Mouse (Mus musculus) macrophage (primary cell): ENCODE measurements around the gene Mcm8. TPM values are rescaled to one million over a fixed set of nuclear protein-coding genes. Genes with fewer than 3 reads are reported as not detected.
A peak's percentile ranks its signal among the peaks of the same experiment; 100 is the strongest.

Source experiments
- H3K27ac ChIP-seq: fragments of 350-480 bp; formaldehyde crosslinking; 2 replicates; pipeline ENCODE4 v1.9.0; 2021
- H3K36me3 ChIP-seq: fragments of 350-480 bp; formaldehyde crosslinking; 2 replicates; pipeline ENCODE4 v1.9.0; 2021; ENCODE audit errors: inconsistent target
- H3K4me3 ChIP-seq: fragments of 350-480 bp; formaldehyde crosslinking; 2 replicates; pipeline ENCODE4 v1.9.0; 2021; ENCODE audit errors: inconsistent target
- H3K79me2 ChIP-seq: fragments of 350-480 bp; formaldehyde crosslinking; 2 replicates; pipeline ENCODE4 v1.9.0; 2021; ENCODE audit errors: inconsistent target
- WGBS: methylation state at CpG from one replicate; pipeline ENCODE4 v1.1.7; 2026; ENCODE audit warnings: inconsistent platforms; ENCODE audit not compliant: missing documents; 5-methylcytosine and 5-hydroxymethylcytosine counted together
- polyA plus RNA-seq: library from polyadenylated mRNA; stranded (reverse); fragments of 250-400 nt; gene quantifications from 3 replicates; pipeline ENCODE4 v1.2.4, GENCODE M21; 2018; ENCODE audit warnings: inconsistent platforms
- total RNA-seq, 78 experiments: library from RNA; depleted of rRNA; stranded (reverse); fragments of 250-400 nt; gene quantifications; 1 replicate in 9 of 78; 2 replicates in 24 of 78; 3 replicates in 43 of 78; 4 replicates in 2 of 78; pipeline ENCODE4 v1.2.4; 2018; ENCODE audit warnings: inconsistent platforms in 56 of 78

Mcm8 gene
- total RNA-seq (2018; cell fraction: chromatin; rRNA removed), result 1 to 10 TPM in 16 of 26 experiments, under 1 TPM in 10; 0.12 to 4.4 (median 1.9) TPM
- 1 to 10 TPM in 21 of 26 experiments, under 1 TPM in 5; 0.88 to 2.0 (median 1.3) TPM for total RNA-seq (2018; cell fraction: cytosol; rRNA removed)
- total RNA-seq (2018; cell fraction: nucleus; rRNA removed), result 1 to 10 TPM in 14 of 26 experiments, under 1 TPM in 11, not detected in 1; 0.30 to 6.7 (median 1.2) TPM
- polyA plus RNA-seq, result 0.82 to 5.8 TPM (median 1.5 TPM) in 3 replicates

DNA sequence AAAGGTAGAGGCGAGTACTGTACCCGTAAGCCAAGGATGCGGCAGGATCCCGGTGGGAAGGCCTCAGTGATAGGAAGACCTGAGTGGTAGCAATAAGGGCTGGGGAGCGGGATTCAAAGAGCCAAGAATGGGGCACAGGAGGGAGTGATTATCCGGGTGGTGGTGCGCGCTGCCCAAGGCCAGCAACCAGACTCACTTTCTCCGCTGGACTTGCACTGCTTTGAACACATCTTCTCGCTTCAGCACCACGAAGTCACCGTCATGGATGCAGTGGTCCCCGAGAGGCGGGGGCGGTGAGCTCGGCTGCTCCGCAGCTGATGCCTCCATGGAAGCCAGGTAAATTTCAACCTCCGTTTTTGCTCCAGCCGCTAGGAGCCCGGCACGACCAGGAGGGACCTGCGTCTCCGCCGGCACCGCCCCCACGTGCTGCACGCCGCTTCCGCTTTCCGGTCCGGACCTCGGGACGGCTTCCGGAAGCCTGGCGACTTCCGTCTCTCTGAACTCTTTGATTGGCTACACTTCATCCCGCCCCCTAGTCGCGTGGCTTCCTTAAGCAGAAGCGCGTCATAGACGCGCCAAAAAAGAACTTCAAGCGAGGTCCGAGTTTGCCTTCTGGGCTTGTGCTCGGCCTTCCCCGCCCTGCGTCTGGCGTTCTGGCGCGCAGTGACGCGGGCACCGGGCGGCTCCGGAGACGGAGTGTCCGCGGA lies at the start of gene Mcm8, which contains the start of gene Trmt6:
TSS of gene Mcm8 (plus strand) at position 534 of the 707 bp plus-strand sequence.
TSS of gene Trmt6 (minus strand) at position 448 of the 707 bp plus-strand sequence.
- peak within 1 kb of the TSS; percentile 27 for H3K27ac ChIP-seq
- peaks cover 19% of the 10 kb centered on the region; the same call in 1 of the 2 replicates for H3K36me3 ChIP-seq
- peak within 1 kb of the TSS; percentile 97 for H3K4me3 ChIP-seq
- peaks cover 31% of the 10 kb centered on the region for H3K79me2 ChIP-seq
- under 1% methylated on average over 59 of the region's 59 CpGs for WGBS

DNA sequence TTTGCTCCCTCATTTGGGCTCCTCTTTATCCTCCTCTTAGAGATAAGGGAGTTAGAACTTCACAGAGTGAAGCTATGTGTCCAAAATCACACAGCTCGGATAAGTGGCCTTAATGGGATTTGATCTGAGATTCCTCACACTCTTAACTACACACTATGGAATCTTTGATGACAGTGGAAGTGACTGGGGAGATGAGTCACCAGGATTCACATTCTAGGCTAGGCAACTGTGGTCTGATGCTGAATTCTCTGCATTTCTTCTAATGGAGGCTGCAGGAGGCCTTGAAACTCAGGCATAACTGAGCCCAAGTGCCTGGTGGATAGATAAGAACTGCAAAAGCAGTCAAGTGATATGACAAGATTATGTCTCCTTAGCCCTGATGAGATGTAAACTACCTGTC lies 45.1 kb upstream of the Mcm8 start:
- no peak overlapping the region for H3K27ac ChIP-seq
- no peak overlapping the region for H3K4me3 ChIP-seq
- no peaks in the 10 kb centered on the region for H3K36me3 ChIP-seq
- 87% methylated on average over 1 of the region's 1 CpGs for WGBS
- H3K79me2 ChIP-seq, result no peaks in the 10 kb centered on the region

DNA sequence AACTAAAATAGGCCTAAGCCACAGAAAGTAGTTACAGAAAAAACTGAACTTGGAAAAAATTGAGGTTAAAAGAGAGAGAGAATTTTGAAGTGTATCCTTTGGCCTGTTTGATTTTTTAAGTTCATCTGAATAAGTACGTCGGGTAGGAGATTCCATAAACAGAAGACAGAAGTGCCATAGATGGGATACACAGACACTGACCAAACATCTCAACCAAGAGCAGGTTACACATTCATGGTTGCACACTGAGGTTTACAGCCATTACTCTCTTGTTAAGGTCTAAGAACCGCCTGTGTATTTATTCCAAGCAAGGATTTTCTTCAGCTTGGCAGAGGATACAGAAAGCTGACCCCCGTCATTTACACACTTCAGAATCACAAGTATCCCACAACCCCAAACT lies 35.0 kb upstream of the Mcm8 start, which contains the start of gene Chgb:
TSS of gene Chgb (plus strand) at position 301 of the 400 bp plus-strand sequence.
- WGBS, result 27% methylated on average over 4 of the region's 4 CpGs
- no peaks in the 10 kb centered on the region for H3K79me2 ChIP-seq
- H3K36me3 ChIP-seq, result no peaks in the 10 kb centered on the region
- H3K4me3 ChIP-seq, result no peak within 1 kb of the TSS
- H3K27ac ChIP-seq, result no peak within 1 kb of the TSS

DNA sequence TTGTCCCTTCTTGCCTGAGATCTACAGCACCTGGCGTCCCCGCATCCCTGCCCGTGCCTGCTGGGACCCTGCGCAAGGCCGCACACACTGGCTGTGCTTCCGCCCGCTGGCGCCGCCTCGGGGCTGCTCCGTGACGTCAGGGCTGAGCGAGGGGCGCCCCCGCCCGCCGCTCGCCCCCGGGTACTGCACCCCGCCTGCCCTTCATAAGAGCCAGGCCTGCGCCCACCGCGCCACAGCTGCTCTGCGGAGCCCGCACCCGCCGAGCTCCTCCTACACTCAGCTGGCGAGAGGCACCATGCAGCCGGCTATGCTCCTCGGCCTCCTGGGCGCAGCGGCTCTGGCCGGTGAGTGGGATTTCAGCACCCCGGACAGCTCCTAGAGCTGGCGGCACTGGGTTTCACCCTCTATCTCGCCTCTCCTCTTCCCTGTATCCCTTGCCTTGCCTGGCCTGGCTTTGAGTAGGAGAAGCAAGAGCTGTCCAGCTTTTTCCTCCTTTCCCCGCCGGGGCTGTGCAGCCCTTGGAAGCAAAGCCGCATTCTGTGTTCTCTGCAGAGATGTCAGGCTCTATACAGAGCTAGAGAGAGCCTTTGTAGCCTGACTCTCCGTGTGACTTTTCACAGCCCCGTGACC lies 34.4 kb upstream of the Mcm8 start:
- no peaks in the 10 kb centered on the region for H3K36me3 ChIP-seq
- H3K27ac ChIP-seq, result no peak overlapping the region
- no peaks in the 10 kb centered on the region for H3K79me2 ChIP-seq
- H3K4me3 ChIP-seq, result no peak overlapping the region
- 4% methylated on average over 38 of the region's 41 CpGs for WGBS

DNA sequence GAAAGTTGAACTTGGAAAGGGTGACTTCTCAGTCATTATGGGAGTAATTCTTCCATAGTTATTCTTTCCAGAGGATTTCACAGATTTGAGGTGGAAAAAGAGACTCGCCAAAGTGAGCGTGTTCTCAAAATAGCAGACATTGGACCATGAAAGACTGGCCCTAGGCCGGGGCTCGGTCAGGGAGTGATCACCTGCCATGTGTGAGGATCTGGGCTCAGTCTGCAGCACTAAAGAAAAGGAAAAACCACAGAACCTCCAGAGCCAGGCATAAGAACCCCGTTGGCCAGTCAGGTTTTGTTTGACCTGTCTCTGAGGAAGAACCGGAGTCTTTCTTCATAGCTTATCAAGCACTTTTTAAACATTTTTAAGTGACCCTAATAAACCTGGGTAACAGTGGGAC lies 31.9 kb upstream of the Mcm8 start:
- Histone ChIP-seq H3K4me3 (no peak overlapping the region), H3K79me2 (no peaks in the 10 kb centered on the region), H3K36me3 (no peaks in the 10 kb centered on the region), H3K27ac (no peak overlapping the region)
- WGBS, result 82% methylated on average over 6 of the region's 6 CpGs

DNA sequence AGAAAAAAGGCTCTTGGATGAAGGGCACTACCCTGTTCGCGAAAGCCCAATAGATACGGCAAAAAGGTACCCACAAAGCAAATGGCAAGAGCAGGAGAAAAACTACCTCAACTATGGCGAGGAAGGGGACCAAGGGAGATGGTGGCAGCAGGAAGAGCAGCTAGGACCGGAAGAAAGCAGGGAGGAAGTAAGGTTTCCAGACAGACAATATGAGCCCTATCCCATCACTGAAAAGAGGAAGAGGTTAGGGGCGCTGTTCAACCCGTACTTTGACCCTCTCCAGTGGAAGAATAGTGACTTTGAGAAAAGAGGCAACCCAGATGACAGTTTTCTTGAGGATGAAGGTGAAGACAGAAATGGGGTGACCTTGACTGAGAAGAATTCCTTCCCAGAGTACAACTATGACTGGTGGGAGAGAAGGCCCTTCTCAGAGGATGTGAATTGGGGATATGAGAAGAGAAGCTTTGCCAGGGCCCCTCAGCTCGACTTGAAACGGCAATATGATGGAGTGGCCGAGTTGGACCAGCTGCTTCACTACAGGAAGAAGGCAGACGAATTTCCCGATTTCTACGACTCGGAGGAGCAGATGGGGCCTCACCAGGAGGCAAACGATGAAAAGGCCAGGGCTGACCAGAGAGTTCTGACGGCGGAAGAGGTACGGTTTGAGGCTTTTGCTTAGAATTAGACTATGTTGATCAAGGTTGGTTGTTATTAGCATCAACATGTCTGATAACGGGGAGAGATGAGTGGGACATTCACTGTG lies 22.3 kb upstream of the Mcm8 start:
- Histone ChIP-seq H3K36me3 (no peaks in the 10 kb centered on the region), H3K27ac (no peak overlapping the region), H3K4me3 (no peak overlapping the region), H3K79me2 (no peaks in the 10 kb centered on the region)
- 73% methylated on average over 19 of the region's 19 CpGs for WGBS

DNA sequence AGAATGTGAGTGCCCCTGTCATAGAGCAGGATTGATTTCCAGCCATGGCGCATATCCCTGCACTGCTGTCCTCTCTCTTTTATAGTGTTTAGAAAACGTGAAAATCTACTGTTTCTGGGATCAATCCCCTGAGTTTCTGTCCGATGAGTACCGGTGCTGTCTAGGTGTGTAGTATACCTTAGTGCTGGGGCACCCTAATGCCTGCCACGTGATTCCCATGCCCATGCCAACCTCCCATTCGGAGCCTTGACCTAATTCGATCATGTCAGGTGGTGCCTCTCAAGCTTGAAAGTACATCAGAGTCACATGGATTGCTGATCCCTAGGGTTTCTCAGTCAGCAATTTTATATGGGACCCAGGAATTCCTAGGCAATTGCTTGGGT lies 21.7 kb upstream of the Mcm8 start:
- H3K79me2 ChIP-seq, result no peaks in the 10 kb centered on the region
- no peak overlapping the region for H3K27ac ChIP-seq
- 93% methylated on average over 7 of the region's 7 CpGs for WGBS
- no peak overlapping the region for H3K4me3 ChIP-seq
- H3K36me3 ChIP-seq, result no peaks in the 10 kb centered on the region

DNA sequence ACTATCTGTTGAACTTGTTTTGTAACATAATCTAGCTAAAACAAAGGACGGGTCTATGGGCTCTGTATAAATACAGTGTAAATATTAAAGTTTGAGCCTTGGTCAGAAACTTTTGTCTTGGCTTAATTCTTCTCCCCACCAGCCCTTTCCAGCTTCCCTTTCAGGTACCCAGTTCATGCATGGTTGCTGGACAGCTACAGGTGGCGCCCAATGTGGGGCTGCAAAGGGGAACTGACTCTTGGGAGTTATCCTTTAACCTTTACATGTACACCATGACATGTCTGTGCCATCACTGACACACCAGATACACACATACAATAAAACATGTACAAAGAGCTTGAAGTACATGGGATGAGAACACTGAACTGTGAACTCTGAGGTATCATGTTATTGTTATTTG lies 13.0 kb upstream of the Mcm8 start:
- H3K4me3 ChIP-seq, result no peak overlapping the region
- peaks cover 33% of the 10 kb centered on the region for H3K36me3 ChIP-seq
- no peaks in the 10 kb centered on the region for H3K79me2 ChIP-seq
- H3K27ac ChIP-seq, result no peak overlapping the region
- WGBS, result 100% methylated on average over 2 of the region's 2 CpGs

DNA sequence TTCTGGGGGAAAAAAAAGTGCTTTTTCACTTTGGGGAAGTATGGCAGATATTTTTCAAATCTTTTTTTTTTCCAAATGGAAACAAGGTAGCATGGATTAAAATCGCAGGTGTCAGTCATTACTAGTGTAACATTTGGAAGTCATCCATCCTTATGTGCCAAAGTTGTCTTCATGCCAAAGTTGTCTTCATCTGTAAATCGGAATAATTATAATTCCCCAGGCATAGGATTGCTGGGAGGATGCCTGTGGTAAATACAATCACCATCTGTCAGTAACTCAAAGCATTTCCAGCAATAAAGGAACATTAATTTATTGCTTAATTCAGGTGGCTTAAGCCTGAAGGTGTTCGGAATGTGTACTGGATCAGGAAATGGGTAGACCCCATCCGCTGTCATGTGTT lies 25.1 kb downstream of the Mcm8 start:
- no peak overlapping the region for H3K27ac ChIP-seq
- H3K79me2 ChIP-seq, result no peaks in the 10 kb centered on the region
- no peak overlapping the region for H3K4me3 ChIP-seq
- WGBS, result 94% methylated on average over 4 of the region's 4 CpGs
- no peaks in the 10 kb centered on the region for H3K36me3 ChIP-seq

DNA sequence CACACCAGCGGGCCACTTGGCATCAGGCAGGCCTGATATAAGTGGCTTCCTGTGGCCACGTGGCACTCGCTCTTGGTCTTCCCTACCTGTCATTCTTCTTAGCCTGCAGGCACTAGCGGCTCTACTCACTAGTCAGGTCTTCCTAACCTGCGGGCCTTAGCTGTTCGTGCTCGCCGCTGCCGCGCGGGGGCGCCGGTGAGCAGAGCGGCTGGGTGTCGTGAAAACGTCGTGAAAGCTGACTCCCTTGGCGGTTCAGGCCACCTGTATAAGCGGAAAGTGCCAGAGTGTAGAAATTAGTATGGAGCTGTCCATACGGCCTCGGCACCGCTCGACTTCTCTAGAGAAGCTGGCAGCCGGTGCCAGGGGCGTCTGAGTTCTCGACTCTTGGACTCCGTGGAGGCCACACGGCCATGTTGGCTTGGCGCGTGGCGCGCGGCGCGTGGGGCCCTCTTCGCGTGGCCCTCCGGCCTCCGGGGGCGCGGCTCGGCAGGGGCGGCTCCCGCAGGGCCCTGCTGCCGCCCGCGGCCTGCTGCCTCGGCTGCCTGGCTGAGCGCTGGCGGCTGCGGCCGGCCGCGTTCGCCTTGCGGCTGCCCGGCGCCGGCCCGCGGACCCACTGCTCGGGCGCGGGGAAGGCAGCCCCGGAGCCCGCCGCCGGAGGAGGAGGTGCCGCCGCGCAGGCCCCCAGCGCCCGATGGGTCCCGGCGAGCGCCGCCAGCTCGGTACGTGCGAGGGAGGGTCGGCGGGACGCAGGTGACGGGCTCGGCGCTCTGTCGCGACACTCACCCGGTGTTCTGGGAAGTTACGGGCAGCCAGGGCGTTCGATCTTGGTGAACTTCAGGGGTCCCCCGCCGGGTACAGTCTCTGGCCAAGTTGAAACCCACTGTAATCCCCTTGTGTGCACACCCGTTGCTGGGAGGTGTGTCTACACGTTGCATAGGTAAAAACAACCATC lies 30.7 kb downstream of the Mcm8 start, which contains the start of gene Crls1:
TSS of gene Crls1 (plus strand) at position 260 of the 952 bp plus-strand sequence.
- peaks cover 45% of the 10 kb centered on the region for H3K79me2 ChIP-seq
- under 1% methylated on average over 96 of the region's 96 CpGs for WGBS
- peak within 1 kb of the TSS; percentile 31 for H3K27ac ChIP-seq
- H3K36me3 ChIP-seq, result peaks cover 10% of the 10 kb centered on the region; the same call in 1 of the 2 replicates
- peak within 1 kb of the TSS; percentile 81 for H3K4me3 ChIP-seq

DNA sequence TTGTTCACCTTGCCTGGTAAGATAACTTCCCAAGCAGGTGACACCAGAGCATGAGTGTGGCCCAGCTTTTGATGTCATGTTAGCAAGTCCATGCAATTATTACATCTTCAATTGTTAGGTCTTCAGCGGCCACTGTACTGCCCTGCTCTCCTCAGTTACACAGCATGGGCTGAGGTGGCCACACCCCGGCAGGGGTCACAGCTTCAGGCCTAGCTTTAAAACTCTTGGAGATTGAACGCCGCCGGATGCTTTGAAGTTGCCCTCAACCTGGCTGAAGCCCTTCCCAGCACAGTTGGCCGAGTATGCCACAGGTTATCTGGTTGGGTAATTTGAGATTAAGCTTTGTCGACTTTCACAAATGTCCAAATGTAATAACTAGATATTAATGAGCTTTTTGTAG lies 31.6 kb downstream of the Mcm8 start:
- WGBS, result 67% methylated on average over 7 of the region's 7 CpGs
- peak overlapping the region; percentile 81 for H3K4me3 ChIP-seq
- H3K36me3 ChIP-seq, result peaks cover 10% of the 10 kb centered on the region; the same call in 1 of the 2 replicates
- H3K79me2 ChIP-seq, result peaks cover 54% of the 10 kb centered on the region
- peak overlapping the region; percentile 31; the same call in 1 of the 2 replicates for H3K27ac ChIP-seq

DNA sequence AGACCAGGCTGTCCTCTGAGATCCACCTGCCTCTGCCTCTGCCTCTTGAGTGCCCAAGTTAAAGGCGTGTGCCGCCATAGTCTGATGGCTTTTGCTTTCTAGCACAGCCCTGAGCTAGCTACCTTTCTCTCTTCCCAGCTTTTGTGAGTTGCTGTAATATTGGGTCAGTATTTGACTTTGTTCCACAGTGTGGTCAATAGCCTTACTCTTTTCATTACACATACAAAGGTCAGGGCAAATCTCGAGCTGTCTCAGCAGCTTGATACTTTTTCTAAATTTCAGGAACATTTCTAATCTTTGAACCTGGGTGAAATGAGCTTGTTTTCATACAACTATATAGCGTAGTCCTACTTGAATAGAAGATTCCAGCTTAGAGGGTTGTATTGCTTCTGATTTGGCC lies 32.4 kb downstream of the Mcm8 start:
- WGBS, result 98% methylated on average over 4 of the region's 4 CpGs
- Histone ChIP-seq H3K4me3 (no peak overlapping the region), H3K27ac (no peak overlapping the region), H3K79me2 (peaks cover 62% of the 10 kb centered on the region), H3K36me3 (peaks cover 10% of the 10 kb centered on the region; the same call in 1 of the 2 replicates)

DNA sequence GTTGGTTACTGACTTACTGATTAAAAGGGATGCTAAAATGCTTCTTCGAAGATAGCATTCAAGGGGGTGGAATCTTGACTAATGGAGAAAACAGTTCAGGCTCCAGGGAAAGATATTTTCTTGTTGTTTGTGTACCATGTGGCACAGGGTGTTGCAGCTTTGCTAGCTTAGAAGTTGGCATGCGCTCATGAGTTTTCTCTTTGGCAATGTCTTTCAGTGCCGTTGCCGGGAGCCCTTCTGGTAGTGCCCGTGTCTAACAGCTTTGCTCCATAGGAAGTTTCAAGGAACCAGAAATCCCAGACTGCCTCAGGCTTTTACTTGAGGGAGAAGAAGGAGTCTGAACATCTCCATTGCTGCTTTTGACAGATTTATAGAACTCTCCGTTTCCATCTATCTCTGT lies 33.2 kb downstream of the Mcm8 start:
- H3K4me3 ChIP-seq, result no peak overlapping the region
- H3K36me3 ChIP-seq, result peaks cover 10% of the 10 kb centered on the region; the same call in 1 of the 2 replicates
- H3K79me2 ChIP-seq, result peaks cover 70% of the 10 kb centered on the region
- WGBS, result 94% methylated on average over 6 of the region's 6 CpGs
- H3K27ac ChIP-seq, result no peak overlapping the region
